Mouse (Mus musculus): ENCODE measurements around the gene Antxr1. TPM values are rescaled to one million over a fixed set of nuclear protein-coding genes. Genes with fewer than 3 reads are reported as not detected.

Gene Antxr1
- polyA plus RNA-seq, 1 experiment from 2014 or later = 8.5 TPM

DNA sequence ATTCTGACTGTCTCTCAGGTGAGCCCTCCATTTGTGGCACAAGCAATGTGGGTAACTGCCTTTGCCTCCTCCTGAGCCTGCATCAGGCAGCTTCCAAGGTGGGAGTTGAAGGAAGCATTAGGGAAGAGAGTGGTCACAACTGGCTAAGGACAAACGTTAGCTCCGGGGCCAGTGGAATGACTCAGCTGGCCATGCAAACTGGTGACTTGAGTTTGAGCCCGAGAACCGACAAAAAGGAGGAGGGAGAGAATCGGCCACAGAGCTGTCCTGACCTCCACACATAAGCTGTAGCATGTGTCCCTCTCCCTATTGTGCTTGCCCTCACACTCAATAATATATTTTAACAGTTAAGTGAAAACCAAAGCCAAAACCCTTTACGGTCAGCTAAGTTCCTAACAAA lies 152.9 kb downstream of the Antxr1 start:
- no peaks in the 10 kb centered on the region for H3K27me3 ChIP-seq (replicated peaks; ENCODE audit: control insufficient read depth, insufficient read depth, low read length)
- H3K36me3 ChIP-seq (ENCODE audit: control insufficient read depth, insufficient read depth, low read length) = peaks cover 18% of the 10 kb centered on the region
- no peak for DNase-seq (ENCODE audit: low spot score)
- no peak for ATAC-seq (replicated peaks; ENCODE audit: low FRiP score, low TSS enrichment, low read depth)
- 85% methylated on average over 6 of the region's 6 CpGs for WGBS
- no peaks in the 10 kb centered on the region for H3K9me3 ChIP-seq (ENCODE audit: control insufficient read depth, low read length)
- no peak overlapping the region for H3K27ac ChIP-seq (ENCODE audit: low read depth)
- H3K9ac ChIP-seq (ENCODE audit: low read length) = no peak overlapping the region
- no peak overlapping the region for H3K4me2 ChIP-seq (ENCODE audit: low read length)
- peaks cover 3% of the 10 kb centered on the region; the same call in 1 of the 2 replicates for H3K4me1 ChIP-seq (replicated peaks; ENCODE audit: control insufficient read depth, insufficient read depth, low read length)
- no peak overlapping the region for H3K4me3 ChIP-seq (ENCODE audit: low read depth, low read length)

- Histone ChIP-seq H3K9ac (ENCODE audit: low read length) (no peak overlapping the region), H3K4me3 (ENCODE audit: low read depth, low read length) (no peak overlapping the region), H3K4me1 (replicated peaks; ENCODE audit: control insufficient read depth, insufficient read depth, low read length) (no peaks in the 10 kb centered on the region), H3K27ac (ENCODE audit: low read depth) (no peak overlapping the region), H3K36me3 (ENCODE audit: control insufficient read depth, insufficient read depth, low read length) (0 out of 2 replicates have a peak, but pooled peaks cover 4% of the 10 kb centered on the region), H3K4me2 (ENCODE audit: low read length) (no peak overlapping the region), H3K9me3 (ENCODE audit: control insufficient read depth, low read length) (no peaks in the 10 kb centered on the region), H3K27me3 (replicated peaks; ENCODE audit: control insufficient read depth, insufficient read depth, low read length) (no peaks in the 10 kb centered on the region)
- 68% methylated on average over 3 of the region's 3 CpGs for WGBS
- DNase-seq (ENCODE audit: low spot score) (no peak), ATAC-seq (replicated peaks; ENCODE audit: low FRiP score, low TSS enrichment, low read depth) (no peak)
Measured at GRCm38 (mm10) chr6:87171461-87171860, 164.2 kb downstream of the Antxr1 start.

GRCm38 (mm10) chr6:87170875-87171274 lies 164.7 kb downstream of the Antxr1 start:
- no peak for DNase-seq (ENCODE audit: low spot score)
- 88% methylated on average over 6 of the region's 6 CpGs for WGBS

DNA sequence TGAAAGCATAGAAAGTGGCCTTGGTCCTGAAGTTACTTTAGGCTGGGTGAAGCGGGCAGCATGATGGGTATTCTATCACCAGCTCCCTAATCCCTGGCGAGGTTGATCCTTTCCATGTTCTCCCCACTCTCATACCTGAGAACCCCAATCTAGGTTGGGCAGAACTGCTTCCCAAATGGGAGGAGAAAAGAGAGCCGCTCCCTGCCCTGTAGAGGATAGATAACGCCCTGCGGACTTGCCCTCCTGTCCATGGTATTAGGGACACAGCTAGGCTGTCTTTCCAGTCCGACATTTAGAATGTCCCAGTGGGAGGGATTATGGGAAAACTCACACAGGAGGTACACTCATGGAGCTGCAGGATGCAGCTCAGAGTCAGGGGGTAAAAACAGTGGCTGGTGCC lies 165.3 kb downstream of the Antxr1 start:
- DNase-seq (ENCODE audit: low spot score) (no peak), ATAC-seq (replicated peaks; ENCODE audit: low FRiP score, low TSS enrichment, low read depth) (no peak)
- Histone ChIP-seq H3K27me3 (replicated peaks; ENCODE audit: control insufficient read depth, insufficient read depth, low read length) (no peaks in the 10 kb centered on the region), H3K4me2 (ENCODE audit: low read length) (no peak overlapping the region), H3K36me3 (ENCODE audit: control insufficient read depth, insufficient read depth, low read length) (0 out of 2 replicates have a peak, but pooled peaks cover 4% of the 10 kb centered on the region), H3K9ac (ENCODE audit: low read length) (no peak overlapping the region), H3K27ac (ENCODE audit: low read depth) (no peak overlapping the region), H3K9me3 (ENCODE audit: control insufficient read depth, low read length) (no peaks in the 10 kb centered on the region), H3K4me1 (replicated peaks; ENCODE audit: control insufficient read depth, insufficient read depth, low read length) (no peaks in the 10 kb centered on the region), H3K4me3 (ENCODE audit: low read depth, low read length) (no peak overlapping the region)
- 86% methylated on average over 6 of the region's 6 CpGs for WGBS

More at GRCm38 (mm10) chr6:87170875-87171274, 164.7 kb downstream of the Antxr1 start:
- Histone ChIP-seq H3K9ac (ENCODE audit: low read length) (no peak overlapping the region), H3K9me3 (ENCODE audit: control insufficient read depth, low read length) (no peaks in the 10 kb centered on the region), H3K4me1 (replicated peaks; ENCODE audit: control insufficient read depth, insufficient read depth, low read length) (no peaks in the 10 kb centered on the region), H3K27ac (ENCODE audit: low read depth) (no peak overlapping the region), H3K4me3 (ENCODE audit: low read depth, low read length) (no peak overlapping the region), H3K27me3 (replicated peaks; ENCODE audit: control insufficient read depth, insufficient read depth, low read length) (no peaks in the 10 kb centered on the region), H3K4me2 (ENCODE audit: low read length) (no peak overlapping the region), H3K36me3 (ENCODE audit: control insufficient read depth, insufficient read depth, low read length) (0 out of 2 replicates have a peak, but pooled peaks cover 4% of the 10 kb centered on the region)
- ATAC-seq (replicated peaks; ENCODE audit: low FRiP score, low TSS enrichment, low read depth) = no peak

- WGBS = 89% methylated on average over 9 of the region's 9 CpGs
- no peak overlapping the region for H3K4me2 ChIP-seq (ENCODE audit: low read length)
- H3K27ac ChIP-seq (ENCODE audit: low read depth) = no peak overlapping the region
- H3K9ac ChIP-seq (ENCODE audit: low read length) = no peak overlapping the region
- ATAC-seq (replicated peaks; ENCODE audit: low FRiP score, low TSS enrichment, low read depth) = no peak
- no peak for DNase-seq (ENCODE audit: low spot score)
- no peaks in the 10 kb centered on the region for H3K27me3 ChIP-seq (replicated peaks; ENCODE audit: control insufficient read depth, insufficient read depth, low read length)
- H3K9me3 ChIP-seq (ENCODE audit: control insufficient read depth, low read length) = no peaks in the 10 kb centered on the region
- H3K4me1 ChIP-seq (replicated peaks; ENCODE audit: control insufficient read depth, insufficient read depth, low read length) = no peaks in the 10 kb centered on the region
- no peak overlapping the region for H3K4me3 ChIP-seq (ENCODE audit: low read depth, low read length)
- H3K36me3 ChIP-seq (ENCODE audit: control insufficient read depth, insufficient read depth, low read length) = 0 out of 2 replicates have a peak, but pooled peaks cover 4% of the 10 kb centered on the region
Measured at GRCm38 (mm10) chr6:87168021-87168420, 167.6 kb downstream of the Antxr1 start.

GRCm38 (mm10) chr6:87166673-87167305 lies 168.8 kb downstream of the Antxr1 start:
- Histone ChIP-seq H3K9me3 (ENCODE audit: control insufficient read depth, low read length) (no peaks in the 10 kb centered on the region), H3K4me3 (ENCODE audit: low read depth, low read length) (no peak overlapping the region), H3K27me3 (replicated peaks; ENCODE audit: control insufficient read depth, insufficient read depth, low read length) (no peaks in the 10 kb centered on the region), H3K4me1 (replicated peaks; ENCODE audit: control insufficient read depth, insufficient read depth, low read length) (no peaks in the 10 kb centered on the region), H3K36me3 (ENCODE audit: control insufficient read depth, insufficient read depth, low read length) (no peaks in the 10 kb centered on the region), H3K4me2 (ENCODE audit: low read length) (no peak overlapping the region), H3K9ac (ENCODE audit: low read length) (no peak overlapping the region), H3K27ac (ENCODE audit: low read depth) (no peak overlapping the region)
- 80% methylated on average over 12 of the region's 12 CpGs for WGBS
- DNase-seq (ENCODE audit: low spot score) (no peak), ATAC-seq (replicated peaks; ENCODE audit: low FRiP score, low TSS enrichment, low read depth) (no peak)

DNA sequence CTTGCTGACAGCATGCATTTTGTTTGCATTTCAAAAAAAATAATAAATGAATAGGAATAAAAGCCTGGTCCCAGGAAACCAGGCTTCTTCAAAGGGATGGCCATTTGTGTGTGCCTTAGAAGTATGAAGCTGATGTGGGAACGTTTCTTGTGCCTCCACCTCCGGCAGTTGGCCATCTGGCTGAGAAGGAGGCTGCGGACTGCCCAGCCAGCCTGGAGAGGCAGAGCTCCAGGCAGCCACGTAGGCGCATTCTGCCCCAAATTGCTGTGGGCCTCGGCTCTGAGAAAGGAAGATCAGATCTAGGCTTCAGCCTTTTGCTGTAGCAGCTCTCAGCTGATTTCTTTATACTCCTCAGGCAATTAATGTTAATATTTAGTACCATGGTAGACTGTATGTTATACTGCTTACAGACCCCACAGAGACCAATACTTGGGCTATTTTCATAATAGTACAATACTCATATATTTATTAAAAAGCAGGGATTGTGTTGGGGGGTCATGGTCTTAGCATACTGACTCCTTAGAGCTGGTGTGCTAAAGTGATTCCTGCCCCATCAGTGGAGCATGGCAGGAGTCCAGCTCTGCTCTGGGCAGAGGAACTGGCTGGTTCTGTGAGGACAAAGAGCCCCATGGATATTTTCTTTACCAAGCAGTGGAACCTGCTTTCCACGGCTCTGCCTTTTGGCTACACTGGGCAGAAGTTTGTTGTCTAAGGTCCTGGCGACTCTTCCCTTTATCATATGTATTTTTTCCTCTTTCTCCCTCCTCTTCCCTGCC lies 169.9 kb downstream of the Antxr1 start:
- no peaks in the 10 kb centered on the region; the same call in 1 of the 2 replicates for H3K4me1 ChIP-seq (replicated peaks; ENCODE audit: control insufficient read depth, insufficient read depth, low read length)
- 71% methylated on average over 8 of the region's 8 CpGs for WGBS
- no peak overlapping the region for H3K4me3 ChIP-seq (ENCODE audit: low read depth, low read length)
- ATAC-seq (replicated peaks; ENCODE audit: low FRiP score, low TSS enrichment, low read depth) = no peak
- H3K27ac ChIP-seq (ENCODE audit: low read depth) = no peak overlapping the region
- no peak for DNase-seq (ENCODE audit: low spot score)
- no peak overlapping the region for H3K4me2 ChIP-seq (ENCODE audit: low read length)
- H3K27me3 ChIP-seq (replicated peaks; ENCODE audit: control insufficient read depth, insufficient read depth, low read length) = no peaks in the 10 kb centered on the region
- H3K9ac ChIP-seq (ENCODE audit: low read length) = no peak overlapping the region
- no peaks in the 10 kb centered on the region for H3K9me3 ChIP-seq (ENCODE audit: control insufficient read depth, low read length)
- no peaks in the 10 kb centered on the region for H3K36me3 ChIP-seq (ENCODE audit: control insufficient read depth, insufficient read depth, low read length)

GRCm38 (mm10) chr6:87161391-87162263 lies 174.0 kb downstream of the Antxr1 start:
- no peak overlapping the region for H3K9ac ChIP-seq (ENCODE audit: low read length)
- no peaks in the 10 kb centered on the region for H3K9me3 ChIP-seq (ENCODE audit: control insufficient read depth, low read length)
- 0 out of 2 replicates have a peak, but pooled peaks cover 2% of the 10 kb centered on the region for H3K36me3 ChIP-seq (ENCODE audit: control insufficient read depth, insufficient read depth, low read length)
- H3K4me2 ChIP-seq (ENCODE audit: low read length) = no peak overlapping the region
- H3K4me3 ChIP-seq (ENCODE audit: low read depth, low read length) = no peak overlapping the region
- no peak for ATAC-seq (replicated peaks; ENCODE audit: low FRiP score, low TSS enrichment, low read depth)
- no peak overlapping the region for H3K27ac ChIP-seq (ENCODE audit: low read depth)
- H3K27me3 ChIP-seq (replicated peaks; ENCODE audit: control insufficient read depth, insufficient read depth, low read length) = no peaks in the 10 kb centered on the region
- DNase-seq (ENCODE audit: low spot score) = no peak
- 53% methylated on average over 12 of the region's 12 CpGs for WGBS
- H3K4me1 ChIP-seq (replicated peaks; ENCODE audit: control insufficient read depth, insufficient read depth, low read length) = no peaks in the 10 kb centered on the region; the same call in 1 of the 2 replicates

Data from intestine, embryonic 14.5 days (tissue).